Mouse (Mus musculus): Measurements from ENCODE around the gene Spo11. TPM values are rescaled to one million over a fixed set of nuclear protein-coding genes. Genes with fewer than 3 reads are reported as not detected.

Spo11 gene
- polyA plus RNA-seq, 1 experiment from 2014 or later = 0.13 TPM

GRCm38 (mm10) chr2:173018618-173019017 lies 41.1 kb downstream of the Spo11 start:
- Histone ChIP-seq H3K4me1 (peaks cover 28% of the 10 kb centered on the region), H3K9ac (no peak overlapping the region), H3K9me3 (replicated peaks) (no peaks in the 10 kb centered on the region), H3K4me2 (no peak overlapping the region), H3K4me3 (no peak overlapping the region), H3K27ac (no peak overlapping the region), H3K27me3 (peaks cover 23% of the 10 kb centered on the region), H3K36me3 (ENCODE audit: poor library complexity, severe bottlenecking) (peaks cover 30% of the 10 kb centered on the region)
- ATAC-seq = no peak
- WGBS = 26% methylated on average over 8 of the region's 8 CpGs

- peak overlapping the region; percentile 42 for H3K4me3 ChIP-seq
- no peak overlapping the region for H3K27ac ChIP-seq
- peaks cover 23% of the 10 kb centered on the region for H3K36me3 ChIP-seq (ENCODE audit: poor library complexity, severe bottlenecking)
- H3K4me1 ChIP-seq = peaks cover 35% of the 10 kb centered on the region
- H3K9me3 ChIP-seq (replicated peaks) = no peaks in the 10 kb centered on the region
- H3K27me3 ChIP-seq = peaks cover 23% of the 10 kb centered on the region
- H3K4me2 ChIP-seq = peak overlapping the region; percentile 81
- H3K9ac ChIP-seq = peak overlapping the region; percentile 56
- ATAC-seq = peak; percentile 0; the same call in 1 of the 2 replicates
- WGBS = 11% methylated on average over 9 of the region's 9 CpGs
These were observed 41.8 kb downstream of the Spo11 start for GRCm38 (mm10) chr2:173019322-173019721.

- Histone ChIP-seq H3K9ac (peak overlapping the region; percentile 56), H3K4me2 (peak overlapping the region; percentile 81), H3K9me3 (replicated peaks) (no peaks in the 10 kb centered on the region), H3K4me1 (peaks cover 40% of the 10 kb centered on the region), H3K27me3 (peaks cover 23% of the 10 kb centered on the region), H3K27ac (no peak overlapping the region), H3K4me3 (peak overlapping the region; percentile 42), H3K36me3 (ENCODE audit: poor library complexity, severe bottlenecking) (peaks cover 18% of the 10 kb centered on the region)
- WGBS = under 1% methylated on average over 29 of the region's 29 CpGs
- ATAC-seq = peak; percentile 81
These were observed 42.3 kb downstream of the Spo11 start for GRCm38 (mm10) chr2:173019790-173020189.

- Histone ChIP-seq H3K4me1 (peaks cover 46% of the 10 kb centered on the region), H3K27ac (no peak within 1 kb of the TSS), H3K9me3 (replicated peaks) (no peaks in the 10 kb centered on the region), H3K4me3 (peak within 1 kb of the TSS; percentile 85), H3K4me2 (peak within 1 kb of the TSS; percentile 90), H3K27me3 (peaks cover 23% of the 10 kb centered on the region), H3K36me3 (ENCODE audit: poor library complexity, severe bottlenecking) (peaks cover 16% of the 10 kb centered on the region), H3K9ac (peak within 1 kb of the TSS; percentile 56)
- WGBS = 27% methylated on average over 11 of the region's 11 CpGs
- no peak for ATAC-seq
These were observed 42.9 kb downstream of the Spo11 start, which contains the start of gene Rbm38 for GRCm38 (mm10) chr2:173020430-173020829. TSS of gene Rbm38 (plus strand) at chr2:173020498.

- peak; percentile 84 for ATAC-seq
- peaks cover 58% of the 10 kb centered on the region for H3K4me1 ChIP-seq
- under 1% methylated on average over 54 of the region's 54 CpGs for WGBS
- H3K27ac ChIP-seq = peak overlapping the region; percentile 73
- no peaks in the 10 kb centered on the region for H3K9me3 ChIP-seq (replicated peaks)
- H3K9ac ChIP-seq = peak overlapping the region; percentile 89
- peak overlapping the region; percentile 85 for H3K4me3 ChIP-seq
- peaks cover 23% of the 10 kb centered on the region for H3K27me3 ChIP-seq
- H3K36me3 ChIP-seq (ENCODE audit: poor library complexity, severe bottlenecking) = peaks cover 16% of the 10 kb centered on the region
- peak overlapping the region; percentile 90 for H3K4me2 ChIP-seq
These were observed 44.1 kb downstream of the Spo11 start for GRCm38 (mm10) chr2:173021633-173022055.

GRCm38 (mm10) chr2:173022056-173022681 lies 44.7 kb downstream of the Spo11 start:
- Histone ChIP-seq H3K27ac (peak overlapping the region; percentile 73), H3K9me3 (replicated peaks) (no peaks in the 10 kb centered on the region), H3K36me3 (ENCODE audit: poor library complexity, severe bottlenecking) (peaks cover 21% of the 10 kb centered on the region), H3K4me2 (peak overlapping the region; percentile 90), H3K27me3 (peaks cover 23% of the 10 kb centered on the region), H3K4me3 (peak overlapping the region; percentile 85), H3K4me1 (peaks cover 60% of the 10 kb centered on the region), H3K9ac (peak overlapping the region; percentile 89)
- WGBS = under 1% methylated on average over 41 of the region's 51 CpGs
- ATAC-seq = peak; percentile 43

- peak overlapping the region; percentile 90 for H3K4me2 ChIP-seq
- peaks cover 66% of the 10 kb centered on the region for H3K4me1 ChIP-seq
- no peaks in the 10 kb centered on the region for H3K9me3 ChIP-seq (replicated peaks)
- no peak overlapping the region for H3K27ac ChIP-seq
- H3K9ac ChIP-seq = peak overlapping the region; percentile 89
- peaks cover 23% of the 10 kb centered on the region for H3K27me3 ChIP-seq
- H3K4me3 ChIP-seq = peak overlapping the region; percentile 85
- no peak for ATAC-seq
- 12% methylated on average over 10 of the region's 10 CpGs for WGBS
- peaks cover 27% of the 10 kb centered on the region for H3K36me3 ChIP-seq (ENCODE audit: poor library complexity, severe bottlenecking)
These were observed 45.3 kb downstream of the Spo11 start for GRCm38 (mm10) chr2:173022813-173023212.

- peak overlapping the region; percentile 90 for H3K4me2 ChIP-seq
- H3K4me1 ChIP-seq = peaks cover 69% of the 10 kb centered on the region
- ATAC-seq = no peak
- peak overlapping the region; percentile 89 for H3K9ac ChIP-seq
- H3K9me3 ChIP-seq (replicated peaks) = no peaks in the 10 kb centered on the region
- H3K4me3 ChIP-seq = peak overlapping the region; percentile 85
- H3K27ac ChIP-seq = no peak overlapping the region
- 83% methylated on average over 7 of the region's 7 CpGs for WGBS
- peaks cover 21% of the 10 kb centered on the region for H3K27me3 ChIP-seq
- H3K36me3 ChIP-seq (ENCODE audit: poor library complexity, severe bottlenecking) = peaks cover 33% of the 10 kb centered on the region
These were observed 45.9 kb downstream of the Spo11 start for GRCm38 (mm10) chr2:173023371-173023851.

GRCm38 (mm10) chr2:173023966-173024365 lies 46.5 kb downstream of the Spo11 start:
- Histone ChIP-seq H3K9ac (peak overlapping the region; percentile 89), H3K27me3 (peaks cover 18% of the 10 kb centered on the region), H3K4me3 (no peak overlapping the region), H3K27ac (no peak overlapping the region), H3K36me3 (ENCODE audit: poor library complexity, severe bottlenecking) (peaks cover 39% of the 10 kb centered on the region), H3K4me1 (peaks cover 69% of the 10 kb centered on the region), H3K4me2 (peak overlapping the region; percentile 90), H3K9me3 (replicated peaks) (no peaks in the 10 kb centered on the region)
- ATAC-seq = no peak
- WGBS = 84% methylated on average over 4 of the region's 4 CpGs

GRCm38 (mm10) chr2:173024392-173024791 lies 46.9 kb downstream of the Spo11 start:
- Histone ChIP-seq H3K9ac (peak overlapping the region; percentile 43; the same call in 1 of the 2 replicates), H3K4me2 (peak overlapping the region; percentile 90), H3K4me3 (no peak overlapping the region)

GRCm38 (mm10) chr2:173024938-173025337 lies 47.4 kb downstream of the Spo11 start:
- Histone ChIP-seq H3K9ac (peak overlapping the region; percentile 43), H3K4me2 (peak overlapping the region; percentile 90), H3K36me3 (ENCODE audit: poor library complexity, severe bottlenecking) (peaks cover 49% of the 10 kb centered on the region), H3K27me3 (peaks cover 12% of the 10 kb centered on the region), H3K27ac (no peak overlapping the region), H3K4me1 (peaks cover 62% of the 10 kb centered on the region), H3K9me3 (replicated peaks) (no peaks in the 10 kb centered on the region), H3K4me3 (peak overlapping the region; percentile 14)
- WGBS = 26% methylated on average over 4 of the region's 4 CpGs
- no peak for ATAC-seq

More at GRCm38 (mm10) chr2:173024392-173024791, 46.9 kb downstream of the Spo11 start:
- no peak for ATAC-seq
- Histone ChIP-seq H3K36me3 (ENCODE audit: poor library complexity, severe bottlenecking) (peaks cover 43% of the 10 kb centered on the region), H3K4me1 (peaks cover 67% of the 10 kb centered on the region), H3K27ac (no peak overlapping the region; the same call in 1 of the 2 replicates), H3K27me3 (peaks cover 13% of the 10 kb centered on the region), H3K9me3 (replicated peaks) (no peaks in the 10 kb centered on the region)
- 76% methylated on average over 8 of the region's 8 CpGs for WGBS

GRCm38 (mm10) chr2:173026286-173026685 lies 48.8 kb downstream of the Spo11 start:
- H3K9me3 ChIP-seq (replicated peaks) = no peaks in the 10 kb centered on the region
- H3K36me3 ChIP-seq (ENCODE audit: poor library complexity, severe bottlenecking) = peaks cover 62% of the 10 kb centered on the region
- no peak for ATAC-seq
- no peak overlapping the region for H3K27ac ChIP-seq
- H3K9ac ChIP-seq = no peak overlapping the region
- no peak overlapping the region; the same call in 1 of the 2 replicates for H3K4me2 ChIP-seq
- 80% methylated on average over 5 of the region's 5 CpGs for WGBS
- H3K4me3 ChIP-seq = no peak overlapping the region
- 0 out of 2 replicates have a peak, but pooled peaks cover under 1% of the 10 kb centered on the region for H3K27me3 ChIP-seq
- H3K4me1 ChIP-seq = peaks cover 55% of the 10 kb centered on the region

Measured in forebrain, embryonic 13.5 days (tissue).